Mouse (Mus musculus) lung, postnatal 0 days (tissue): ENCODE measurements around the gene Pfkp.

Source experiments
- CTCF ChIP-seq: IDR thresholded peaks from 2 replicates; pipeline ENCODE4 v1.5.1; 2016; ENCODE audit warnings: antibody characterized with exemption, mild to moderate bottlenecking
- EP300 ChIP-seq: IDR thresholded peaks from 2 replicates; pipeline ENCODE4 v1.6.1; 2016; ENCODE audit warnings: antibody characterized with exemption, mild to moderate bottlenecking, control low read depth

GRCm38 (mm10) chr13:6621831-6622230, 26.7 kb downstream of the Pfkp start:
- no peak for TF ChIP-seq EP300
- no peak for TF ChIP-seq CTCF
